Mouse (Mus musculus): ENCODE results near the gene Svbp. TPM values are rescaled to one million over a fixed set of nuclear protein-coding genes. Genes with fewer than 3 reads are reported as not detected.

The Svbp gene
- polyA plus RNA-seq, 1 experiment from 2014 or later, result 237 TPM

DNA sequence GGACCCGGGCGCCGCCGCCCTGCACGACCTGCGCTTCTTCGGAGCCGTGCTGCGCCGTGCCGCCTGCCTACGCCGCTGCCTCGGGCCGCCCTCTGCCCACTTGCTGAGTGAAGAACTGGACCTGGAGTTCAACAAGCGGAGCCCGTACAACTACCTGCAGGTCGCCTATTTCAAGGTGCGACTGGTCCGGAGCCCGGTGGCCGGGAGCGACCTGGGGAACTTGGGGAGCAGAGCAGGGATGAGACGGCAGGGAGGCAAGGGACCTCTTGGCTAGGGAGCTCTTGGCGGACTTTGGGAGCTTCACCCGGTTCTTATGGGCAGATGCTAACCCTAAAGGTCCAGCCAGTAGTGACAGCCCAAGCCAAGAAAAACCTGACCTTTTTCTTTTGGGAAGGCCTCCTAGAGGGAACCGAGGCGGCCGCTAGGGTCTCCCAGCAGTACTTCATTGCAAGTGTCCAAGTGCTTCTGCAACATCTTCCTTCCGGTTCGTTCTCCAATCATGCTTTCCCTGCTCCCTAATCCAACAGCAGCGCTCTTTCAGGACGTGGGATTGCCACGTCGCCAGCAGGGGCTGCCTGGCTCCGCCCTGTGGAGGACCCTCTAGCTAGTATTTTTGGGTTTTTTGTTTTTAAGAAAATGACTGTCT lies 38.3 kb downstream of the Svbp start:
- under 1% methylated on average over 36 of the region's 36 CpGs for WGBS
- Histone ChIP-seq H3K9me3 (no peaks in the 10 kb centered on the region), H3K9ac (replicated peaks) (peak overlapping the region; percentile 85), H3K27ac (peak overlapping the region; percentile 65), H3K36me3 (peaks cover 20% of the 10 kb centered on the region), H3K4me3 (replicated peaks) (peak overlapping the region; percentile 81), H3K4me1 (replicated peaks) (peaks cover 19% of the 10 kb centered on the region), H3K4me2 (replicated peaks) (peak overlapping the region; percentile 92), H3K27me3 (no peaks in the 10 kb centered on the region)
- ATAC-seq, result peak; percentile 4; the same call in 1 of the 2 replicates

DNA sequence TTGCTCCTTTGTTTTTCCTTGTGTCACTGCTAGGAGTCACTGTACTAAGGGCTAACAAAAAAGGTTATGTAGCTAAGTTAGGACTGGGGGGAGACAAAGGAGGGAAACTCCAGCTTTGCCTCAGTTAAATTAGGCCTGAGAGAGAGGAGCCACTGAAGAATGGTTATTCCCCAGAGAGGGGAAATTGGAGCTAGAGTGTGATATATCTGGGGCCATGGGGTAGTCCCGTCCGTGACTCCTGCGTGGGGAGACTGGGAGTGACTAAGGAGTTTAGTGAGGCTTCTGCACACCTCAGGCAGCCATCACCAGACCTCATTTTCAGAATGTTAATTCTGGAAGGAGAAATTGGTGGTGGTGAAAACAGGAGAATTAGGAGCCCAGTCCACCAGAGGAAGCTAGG lies 39.2 kb downstream of the Svbp start:
- no peak for ATAC-seq
- peaks cover 23% of the 10 kb centered on the region for H3K4me1 ChIP-seq (replicated peaks)
- H3K9me3 ChIP-seq, result no peaks in the 10 kb centered on the region
- no peak overlapping the region for H3K27ac ChIP-seq
- peaks cover 19% of the 10 kb centered on the region for H3K36me3 ChIP-seq
- H3K4me2 ChIP-seq (replicated peaks), result peak overlapping the region; percentile 92
- H3K27me3 ChIP-seq, result no peaks in the 10 kb centered on the region
- H3K9ac ChIP-seq (replicated peaks), result no peak overlapping the region
- whole genome bisulfite sequencing, result 91% methylated on average over 3 of the region's 3 CpGs
- peak overlapping the region; percentile 81 for H3K4me3 ChIP-seq (replicated peaks)

DNA sequence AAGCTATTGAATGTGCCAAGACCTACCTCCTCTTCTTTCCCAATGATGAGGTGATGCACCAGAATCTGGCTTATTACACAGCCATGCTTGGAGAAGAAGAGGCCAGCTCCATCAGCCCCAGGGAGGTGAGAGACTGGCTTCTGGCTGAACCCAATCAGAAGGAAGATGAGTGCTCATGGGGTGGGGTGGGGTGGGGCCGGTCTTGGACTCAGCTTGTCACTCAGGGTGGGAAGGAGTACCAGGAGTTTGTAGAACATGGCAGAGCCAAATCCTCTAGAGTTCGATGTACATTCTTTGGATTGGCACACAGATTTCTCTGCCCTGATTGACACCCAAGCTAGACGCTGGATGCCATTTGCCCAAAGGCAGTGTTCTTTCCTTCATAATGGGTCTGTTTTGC lies 43.6 kb downstream of the Svbp start:
- H3K27me3 ChIP-seq, result no peaks in the 10 kb centered on the region
- H3K4me2 ChIP-seq (replicated peaks), result no peak overlapping the region
- peaks cover 52% of the 10 kb centered on the region for H3K36me3 ChIP-seq
- ATAC-seq, result peak; percentile 9; the same call in 1 of the 2 replicates
- H3K4me1 ChIP-seq (replicated peaks), result peaks cover 14% of the 10 kb centered on the region
- 75% methylated on average over 3 of the region's 3 CpGs for WGBS
- H3K4me3 ChIP-seq (replicated peaks), result no peak overlapping the region
- no peaks in the 10 kb centered on the region for H3K9me3 ChIP-seq
- no peak overlapping the region for H3K9ac ChIP-seq (replicated peaks)
- H3K27ac ChIP-seq, result no peak overlapping the region

DNA sequence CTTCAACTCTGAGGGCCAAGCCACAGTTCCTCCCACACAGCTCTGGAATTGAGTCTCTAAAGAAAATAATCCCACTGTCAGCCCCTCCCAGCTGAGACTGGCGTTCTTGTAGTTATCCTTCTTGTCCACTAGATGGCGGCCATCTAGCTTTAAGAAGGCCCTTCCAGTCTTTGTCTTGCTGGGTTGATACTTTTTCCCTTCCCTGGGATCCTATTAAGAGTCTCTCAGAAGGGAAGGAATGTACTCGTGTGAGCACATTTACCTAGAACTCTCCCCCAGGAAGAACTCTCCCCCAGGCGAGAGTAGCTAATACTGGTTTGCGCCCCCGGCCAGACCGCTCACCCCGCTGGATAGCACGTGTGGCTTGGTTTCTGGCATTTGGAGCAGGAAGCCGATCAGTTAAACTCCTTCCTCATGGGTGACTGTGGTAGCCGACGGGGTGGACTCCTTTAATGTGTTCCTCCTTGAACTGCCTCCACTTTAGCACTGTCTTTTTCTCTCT lies 44.1 kb downstream of the Svbp start:
- ATAC-seq, result peak; percentile 65

DNA sequence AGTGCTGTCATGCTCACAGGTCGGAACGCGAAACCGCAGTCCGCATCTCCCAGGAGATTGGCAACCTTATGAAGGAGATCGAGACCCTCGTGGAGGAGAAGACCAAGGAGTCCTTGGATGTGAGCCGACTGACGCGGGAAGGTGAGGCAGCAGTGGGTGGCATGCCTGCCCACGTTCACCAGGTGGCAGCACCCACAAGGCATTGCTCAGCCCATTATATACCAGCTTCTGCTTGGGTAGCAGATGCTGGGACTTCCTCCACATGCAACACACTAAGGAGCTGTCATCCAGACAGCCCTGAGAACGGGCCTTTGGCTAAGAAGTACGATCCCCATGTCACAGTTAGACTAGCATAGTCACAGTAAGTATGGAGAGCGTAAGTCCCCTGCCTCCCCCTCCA lies 46.6 kb downstream of the Svbp start:
- Histone ChIP-seq H3K27me3 (no peaks in the 10 kb centered on the region), H3K27ac (no peak overlapping the region), H3K9ac (replicated peaks) (no peak overlapping the region), H3K4me1 (replicated peaks) (peaks cover 6% of the 10 kb centered on the region; the same call in 1 of the 2 replicates), H3K4me2 (replicated peaks) (no peak overlapping the region), H3K36me3 (peaks cover 75% of the 10 kb centered on the region), H3K4me3 (replicated peaks) (no peak overlapping the region), H3K9me3 (no peaks in the 10 kb centered on the region)
- WGBS, result 90% methylated on average over 14 of the region's 14 CpGs
- no peak for ATAC-seq

More for the DNA sequence above, 44.1 kb downstream of the Svbp start:
- Histone ChIP-seq H3K4me1 (replicated peaks) (peaks cover 8% of the 10 kb centered on the region), H3K9me3 (no peaks in the 10 kb centered on the region), H3K36me3 (peaks cover 57% of the 10 kb centered on the region), H3K9ac (replicated peaks) (no peak overlapping the region), H3K27ac (peak overlapping the region; percentile 64), H3K4me2 (replicated peaks) (no peak overlapping the region), H3K27me3 (no peaks in the 10 kb centered on the region), H3K4me3 (replicated peaks) (no peak overlapping the region)
- 37% methylated on average over 12 of the region's 12 CpGs for WGBS

DNA sequence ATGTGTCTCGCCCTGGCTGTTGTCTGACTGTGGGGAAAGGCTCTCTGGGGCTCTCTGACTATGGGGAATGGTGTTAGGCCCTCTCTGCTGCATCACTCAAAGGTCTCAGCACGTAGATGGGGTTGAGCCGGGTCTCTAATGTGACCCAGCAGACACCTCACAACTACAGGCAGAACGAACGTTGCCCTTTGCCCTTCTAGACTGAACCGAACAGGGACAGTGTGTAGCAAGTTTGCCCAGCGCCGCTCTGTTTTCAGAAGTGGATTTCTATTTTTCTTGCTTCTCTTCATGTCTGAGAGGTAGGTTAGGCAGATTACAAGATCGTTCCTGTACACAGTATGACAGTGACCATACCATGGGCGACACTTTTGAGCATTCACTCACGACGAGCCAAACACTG lies 47.5 kb downstream of the Svbp start:
- ATAC-seq, result no peak
- Histone ChIP-seq H3K9me3 (no peaks in the 10 kb centered on the region), H3K4me1 (replicated peaks) (peaks cover 12% of the 10 kb centered on the region), H3K27ac (no peak overlapping the region), H3K36me3 (peaks cover 69% of the 10 kb centered on the region), H3K27me3 (no peaks in the 10 kb centered on the region), H3K4me3 (replicated peaks) (no peak overlapping the region), H3K9ac (replicated peaks) (no peak overlapping the region), H3K4me2 (replicated peaks) (no peak overlapping the region)
- 93% methylated on average over 12 of the region's 12 CpGs for WGBS

DNA sequence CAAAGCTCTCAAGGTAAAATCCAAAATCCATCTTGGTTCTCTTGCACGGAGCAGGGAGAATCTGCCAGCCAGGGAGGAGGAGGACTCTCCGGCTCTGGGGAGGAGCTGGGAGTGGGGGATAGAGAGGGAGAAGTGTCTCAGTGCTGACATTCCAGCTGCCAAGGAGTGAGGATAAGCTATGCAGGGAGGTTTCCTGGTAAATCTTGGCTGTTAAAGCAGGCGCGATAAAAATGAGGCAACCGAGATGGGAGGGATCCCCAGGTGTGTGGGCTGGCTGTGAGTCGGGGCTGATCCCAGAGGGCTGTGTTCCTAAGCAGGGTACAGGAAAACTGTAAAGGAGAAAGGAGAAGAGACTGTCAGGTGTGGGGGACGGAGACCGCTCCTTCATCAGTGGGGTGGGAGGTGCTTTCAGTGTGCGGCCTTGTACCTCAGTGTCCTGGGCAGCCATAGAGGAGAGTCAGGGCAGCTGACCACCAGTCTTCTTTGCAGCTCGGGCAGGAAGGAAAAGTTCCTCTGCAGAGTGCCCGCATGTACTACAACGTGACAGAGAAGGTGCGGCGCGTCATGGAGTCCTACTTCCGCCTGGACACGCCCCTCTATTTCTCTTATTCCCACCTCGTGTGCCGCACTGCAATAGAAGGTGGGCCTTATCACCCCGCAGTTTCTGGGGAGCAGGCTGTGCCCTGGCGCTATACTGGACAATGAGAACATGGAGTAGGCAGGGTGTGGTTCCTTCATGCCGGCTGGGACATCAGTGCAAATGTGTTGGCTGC lies 49.5 kb downstream of the Svbp start:
- no peaks in the 10 kb centered on the region for H3K27me3 ChIP-seq
- WGBS, result 83% methylated on average over 22 of the region's 22 CpGs

DNA sequence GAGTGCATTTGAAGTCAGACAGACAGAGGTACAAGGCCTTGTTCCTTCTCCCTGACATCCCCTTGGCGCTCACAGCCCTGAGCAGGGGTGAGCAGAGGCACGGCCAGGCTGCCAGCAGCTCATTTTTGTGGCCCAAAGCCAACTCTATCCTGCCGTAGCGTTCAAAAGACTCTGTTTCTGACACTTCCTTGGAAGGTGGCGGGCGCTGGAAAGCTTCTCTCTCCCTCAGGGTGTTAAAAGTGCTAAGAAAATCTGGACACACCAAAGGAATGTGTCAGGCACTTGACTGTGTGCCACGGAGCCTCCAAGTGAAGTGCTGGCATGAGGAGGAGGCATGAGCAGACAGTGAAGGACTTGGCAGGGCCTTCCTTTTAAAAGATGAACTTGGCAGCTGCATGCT lies 50.5 kb downstream of the Svbp start:
- Histone ChIP-seq H3K4me1 (replicated peaks) (peaks cover 17% of the 10 kb centered on the region), H3K4me3 (replicated peaks) (no peak overlapping the region), H3K27me3 (no peaks in the 10 kb centered on the region), H3K27ac (no peak overlapping the region; the same call in 1 of the 2 replicates), H3K4me2 (replicated peaks) (no peak overlapping the region), H3K9me3 (no peaks in the 10 kb centered on the region), H3K36me3 (peaks cover 65% of the 10 kb centered on the region), H3K9ac (replicated peaks) (no peak overlapping the region)
- ATAC-seq, result no peak
- 81% methylated on average over 7 of the region's 7 CpGs for WGBS

More for the DNA sequence above, 49.5 kb downstream of the Svbp start:
- Histone ChIP-seq H3K4me1 (replicated peaks) (peaks cover 17% of the 10 kb centered on the region), H3K9ac (replicated peaks) (no peak overlapping the region), H3K9me3 (no peaks in the 10 kb centered on the region), H3K27ac (no peak overlapping the region), H3K4me2 (replicated peaks) (no peak overlapping the region), H3K36me3 (peaks cover 66% of the 10 kb centered on the region), H3K4me3 (replicated peaks) (no peak overlapping the region)
- ATAC-seq, result no peak

DNA sequence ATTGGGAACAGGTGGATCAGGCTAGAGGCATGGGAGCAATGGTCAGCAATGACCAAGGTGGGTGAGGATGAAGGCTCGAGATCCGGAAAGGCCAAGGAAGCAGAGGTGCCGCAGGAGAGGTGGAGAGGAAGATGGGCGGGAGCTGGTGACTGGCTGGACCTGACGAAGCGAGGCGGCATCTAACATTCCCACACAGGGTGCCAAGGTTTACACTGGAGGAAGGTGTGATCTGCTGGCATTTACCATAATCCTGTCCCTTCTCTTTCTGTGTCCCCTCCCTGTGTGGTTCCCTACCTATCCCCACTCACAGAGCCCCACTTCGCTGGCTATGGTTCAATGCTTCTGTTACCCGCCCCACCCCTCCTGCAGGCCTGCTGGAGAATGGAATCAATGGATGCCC lies 50.9 kb downstream of the Svbp start:
- no peak overlapping the region for H3K4me2 ChIP-seq (replicated peaks)
- no peak overlapping the region for H3K9ac ChIP-seq (replicated peaks)
- WGBS, result 79% methylated on average over 9 of the region's 9 CpGs
- no peaks in the 10 kb centered on the region for H3K9me3 ChIP-seq
- no peak for ATAC-seq
- H3K4me1 ChIP-seq (replicated peaks), result peaks cover 17% of the 10 kb centered on the region
- no peaks in the 10 kb centered on the region for H3K27me3 ChIP-seq
- H3K4me3 ChIP-seq (replicated peaks), result no peak overlapping the region
- no peak overlapping the region; the same call in 1 of the 2 replicates for H3K27ac ChIP-seq
- peaks cover 61% of the 10 kb centered on the region for H3K36me3 ChIP-seq

DNA sequence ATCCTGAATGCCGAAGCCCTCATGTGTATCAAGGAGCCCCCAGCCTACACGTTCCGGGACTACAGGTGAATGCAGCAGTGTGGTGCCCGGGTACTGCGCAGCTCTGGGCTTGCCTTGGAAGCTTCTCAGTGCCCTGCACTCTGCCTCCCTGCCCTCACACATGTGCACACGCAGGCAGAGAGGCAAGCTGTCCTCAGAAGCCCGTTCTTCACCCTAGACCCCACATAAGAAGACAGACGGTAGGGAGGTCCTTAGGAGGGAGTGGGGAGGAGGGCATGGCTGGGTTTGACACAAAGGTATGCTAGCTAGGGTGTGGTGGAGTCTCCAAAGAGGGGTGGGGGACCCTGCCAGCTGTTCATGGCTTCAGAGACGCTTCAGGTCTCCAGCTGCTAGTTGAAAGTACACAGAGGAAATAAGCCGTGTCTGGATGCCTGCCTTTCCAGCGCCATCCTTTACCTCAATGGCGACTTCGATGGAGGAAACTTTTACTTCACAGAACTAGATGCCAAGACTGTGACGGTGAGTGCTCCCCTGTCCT lies 51.7 kb downstream of the Svbp start:
- H3K27ac ChIP-seq, result peak overlapping the region; percentile 30; the same call in 1 of the 2 replicates
- H3K36me3 ChIP-seq, result peaks cover 53% of the 10 kb centered on the region
- H3K9ac ChIP-seq (replicated peaks), result no peak overlapping the region
- no peaks in the 10 kb centered on the region for H3K9me3 ChIP-seq
- no peak overlapping the region for H3K4me3 ChIP-seq (replicated peaks)
- 78% methylated on average over 14 of the region's 14 CpGs for WGBS
- H3K4me2 ChIP-seq (replicated peaks), result no peak overlapping the region
- ATAC-seq, result no peak
- peaks cover 17% of the 10 kb centered on the region for H3K4me1 ChIP-seq (replicated peaks)
- no peaks in the 10 kb centered on the region for H3K27me3 ChIP-seq

DNA sequence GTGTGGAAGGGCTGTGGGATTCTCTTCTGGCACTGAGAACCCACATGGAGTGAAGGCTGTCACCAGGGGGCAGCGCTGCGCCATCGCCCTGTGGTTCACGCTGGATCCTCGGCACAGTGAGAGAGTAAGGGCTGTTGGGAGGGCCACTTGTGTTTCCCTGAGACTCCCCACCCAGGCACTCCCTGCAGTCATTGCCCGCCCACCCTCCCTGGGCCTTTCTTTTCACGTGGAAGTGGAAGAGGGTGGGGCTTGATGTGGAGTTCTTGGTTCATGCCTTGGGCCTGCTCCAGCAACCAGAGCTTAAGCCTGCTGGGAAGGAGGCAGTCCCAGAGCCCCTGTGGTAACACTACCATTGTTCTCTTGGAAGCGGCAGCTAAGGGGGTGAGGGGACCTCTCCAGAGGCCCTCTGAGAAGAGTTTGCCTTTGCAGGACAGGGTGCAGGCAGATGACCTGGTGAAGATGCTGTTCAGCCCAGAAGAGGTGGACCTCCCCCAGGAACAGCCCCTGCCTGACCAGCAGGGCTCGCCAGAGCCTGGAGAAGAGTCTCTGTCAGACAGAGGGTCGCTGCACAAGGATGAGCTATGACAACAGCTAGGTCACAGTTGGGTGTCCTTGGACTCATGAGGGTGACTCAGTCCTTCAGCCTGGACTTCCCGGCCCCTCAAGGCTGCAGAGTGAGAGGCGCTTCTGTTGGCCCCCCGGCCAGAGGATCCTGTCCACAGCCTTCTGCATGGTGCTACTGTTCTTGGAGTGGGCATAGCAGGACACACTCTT lies 52.5 kb downstream of the Svbp start:
- ATAC-seq, result peak; percentile 83
- no peaks in the 10 kb centered on the region for H3K9me3 ChIP-seq
- peak overlapping the region; percentile 61 for H3K27ac ChIP-seq
- WGBS, result 22% methylated on average over 13 of the region's 13 CpGs
- no peak overlapping the region for H3K4me2 ChIP-seq (replicated peaks)
- H3K36me3 ChIP-seq, result peaks cover 44% of the 10 kb centered on the region
- H3K4me3 ChIP-seq (replicated peaks), result no peak overlapping the region
- no peak overlapping the region for H3K9ac ChIP-seq (replicated peaks)
- peaks cover 17% of the 10 kb centered on the region for H3K4me1 ChIP-seq (replicated peaks)
- H3K27me3 ChIP-seq, result no peaks in the 10 kb centered on the region

Measured in midbrain, embryonic 13.5 days (tissue).